In genomic region chr9:65375163-65375934, GRCm38 (mm10) we compare ENCODE assay signal across 14 mouse cellular contexts. TPM values are rescaled to one million over a fixed set of nuclear protein-coding genes. Genes with fewer than 3 reads are reported as not detected.
DNase-seq lines count a peak whose midpoint lies in the region; ATAC-seq lines count a peak whose summit lies in the region.
"Had no signal": no experiment of that assay in that cellular context is flagged by ENCODE, and none has a peak within 500 bp of the region (broad histone marks: within the 10 kb centered on the region; RNA-seq: fewer than 3 reads in every experiment).

No protein-coding gene starts in this region.

- 84% methylated on average over 9 of the region's 9 CpGs for WGBS in heart, embryonic 10.5 days
- WGBS in heart, embryonic 12.5 days = 82% methylated on average over 9 of the region's 9 CpGs
- 80% methylated on average over 9 of the region's 9 CpGs for WGBS in kidney, embryonic 15.5 days

- no peak overlapping the region for H3K4me2 ChIP-seq in heart, embryonic 12.5 days
- H3K4me2 ChIP-seq in kidney, embryonic 15.5 days = no peak overlapping the region
- H3K4me2 ChIP-seq: embryonic facial prominence, embryonic 15.5 days had no signal

- no peaks in the 10 kb centered on the region for H3K9me3 ChIP-seq in heart, embryonic 10.5 days
- H3K9me3 ChIP-seq in heart, embryonic 12.5 days (replicated peaks) = no peaks in the 10 kb centered on the region
- no peaks in the 10 kb centered on the region for H3K9me3 ChIP-seq in kidney, embryonic 15.5 days (replicated peaks)
- H3K9me3 ChIP-seq: embryonic facial prominence, embryonic 15.5 days had no signal

- H3K36me3 ChIP-seq in heart, embryonic 10.5 days = peaks cover 23% of the 10 kb centered on the region
- H3K36me3 ChIP-seq in heart, embryonic 12.5 days = peaks cover 19% of the 10 kb centered on the region
- H3K36me3 ChIP-seq in kidney, embryonic 15.5 days = 0 out of 2 replicates have a peak, but pooled peaks cover 6% of the 10 kb centered on the region

- H3K4me3 ChIP-seq in heart, embryonic 10.5 days = no peak overlapping the region
- no peak overlapping the region for H3K4me3 ChIP-seq in heart, embryonic 12.5 days
- H3K4me3 ChIP-seq in kidney, embryonic 15.5 days (replicated peaks) = no peak overlapping the region
- H3K4me3 ChIP-seq: embryonic facial prominence, embryonic 15.5 days had no signal

- H3K4me1 ChIP-seq in heart, embryonic 10.5 days = peaks cover 8% of the 10 kb centered on the region; the same call in 1 of the 2 replicates
- H3K4me1 ChIP-seq in heart, embryonic 12.5 days (replicated peaks) = peaks cover 6% of the 10 kb centered on the region; the same call in 1 of the 2 replicates
- H3K4me1 ChIP-seq in kidney, embryonic 15.5 days = no peaks in the 10 kb centered on the region
- H3K4me1 ChIP-seq: embryonic facial prominence, embryonic 15.5 days had no signal

- H3K27me3 ChIP-seq in heart, embryonic 10.5 days (ENCODE audit: insufficient read depth, poor library complexity, severe bottlenecking) = no peaks in the 10 kb centered on the region
- H3K27me3 ChIP-seq in heart, embryonic 12.5 days (replicated peaks) = no peaks in the 10 kb centered on the region
- H3K27me3 ChIP-seq in kidney, embryonic 15.5 days = no peaks in the 10 kb centered on the region
- H3K27me3 ChIP-seq: embryonic facial prominence, embryonic 15.5 days had no signal

- DNase-seq in heart, embryonic 10.5 days (ENCODE audit: low spot score) = no peak
- peak; percentile 83 for DNase-seq in right cerebral cortex, adult 18-20 months
- DNase-seq in right cerebral cortex, postnatal 4 days = no peak
- peak; percentile 54 to 70 for DNase-seq in layer of hippocampus, postnatal 36 days
- peak; percentile 69 for DNase-seq in telencephalon, adult 2 months (ENCODE audit: low read depth, low spot score)
- DNase-seq in gastrocnemius, postnatal 10 days = no peak
- DNase-seq: cerebellum, adult 8-10 months; heart, postnatal 36 days; thymus, adult 2 months had no signal

- ATAC-seq in heart, embryonic 12.5 days (ENCODE audit: insufficient number of reproducible peaks, low FRiP score) = no peak
- ATAC-seq in kidney, embryonic 15.5 days (replicated peaks; ENCODE audit: low FRiP score) = no peak
- ATAC-seq: CD4-positive, CD25-positive, alpha-beta regulatory T cell, adult 4 months had no signal

- peak overlapping the region; percentile 18; the same call in 1 of the 2 replicates for H3K27ac ChIP-seq in heart, embryonic 10.5 days
- no peak overlapping the region for H3K27ac ChIP-seq in heart, embryonic 12.5 days (ENCODE audit: poor library complexity, severe bottlenecking)
- no peak overlapping the region for H3K27ac ChIP-seq in kidney, embryonic 15.5 days
- H3K27ac ChIP-seq: embryonic facial prominence, embryonic 15.5 days had no signal

- no peak overlapping the region for H3K9ac ChIP-seq in heart, embryonic 12.5 days
- no peak overlapping the region for H3K9ac ChIP-seq in kidney, embryonic 15.5 days
- H3K9ac ChIP-seq: embryonic facial prominence, embryonic 15.5 days had no signal

RNA-seq across cellular contexts. Expression of gene Ubap1l, which starts 14.5 kb away (rescaled TPM):
- polyA plus RNA-seq in heart, embryonic 10.5 days (2016; fragmentation: Nextera tagmentation; extraction: Ambion mirVana) = 0.27 and 0.38 TPM in 2 replicates
- 0.11 TPM in 1 of 2 replicates, not detected in the other for polyA plus RNA-seq in heart, embryonic 12.5 days (2016; fragmentation: Nextera tagmentation; extraction: Ambion mirVana)
- 1 to 10 TPM; 3.5 to 4.9 TPM for total RNA-seq in layer of hippocampus, postnatal 36 days (2021)
- total RNA-seq in gastrocnemius, postnatal 10 days (2021) = 1 to 10 TPM in 1 of 2 experiments, under 1 TPM in 1; 0.52 to 1.1 TPM
- 0.14 and 0.31 TPM in 2 replicates for polyA plus RNA-seq in kidney, embryonic 15.5 days (2015; fragmentation: Nextera tagmentation; extraction: Ambion mirVana)
- polyA plus RNA-seq: CD4-positive, CD25-positive, alpha-beta regulatory T cell, adult 4 months; embryonic facial prominence, embryonic 15.5 days; liver, embryonic 16.5 days had no signal

RNA-seq across cellular contexts. Expression of gene Kbtbd13, which starts 16.1 kb away (rescaled TPM):
- 1.4 and 2.1 TPM in 2 replicates for polyA plus RNA-seq in heart, embryonic 10.5 days (2016; fragmentation: Nextera tagmentation; extraction: Ambion mirVana)
- polyA plus RNA-seq in heart, embryonic 12.5 days (2016; fragmentation: Nextera tagmentation; extraction: Ambion mirVana) = 2.0 and 2.8 TPM in 2 replicates
- total RNA-seq in layer of hippocampus, postnatal 36 days (2021) = under 1 TPM; 0.22 to 0.25 TPM
- 10 to 100 TPM in 1 of 2 experiments, 1 to 10 TPM in 1; 8.9 to 10.7 TPM for total RNA-seq in gastrocnemius, postnatal 10 days (2021)
- polyA plus RNA-seq in kidney, embryonic 15.5 days (2015; fragmentation: Nextera tagmentation; extraction: Ambion mirVana) = 2.2 TPM in 2 replicates
- polyA plus RNA-seq: CD4-positive, CD25-positive, alpha-beta regulatory T cell, adult 4 months had no signal

RNA-seq across cellular contexts. Expression of gene Rasl12, which starts 23.0 kb away (rescaled TPM):
- 1.9 and 3.9 TPM in 2 replicates for polyA plus RNA-seq in heart, embryonic 10.5 days (2016; fragmentation: Nextera tagmentation; extraction: Ambion mirVana)
- polyA plus RNA-seq in heart, embryonic 12.5 days (2016; fragmentation: Nextera tagmentation; extraction: Ambion mirVana) = 3.0 and 3.7 TPM in 2 replicates
- total RNA-seq in layer of hippocampus, postnatal 36 days (2021) = 1 to 10 TPM; 3.3 to 3.7 TPM
- 10 to 100 TPM in 1 of 2 experiments, 1 to 10 TPM in 1; 7.2 to 11.5 TPM for total RNA-seq in gastrocnemius, postnatal 10 days (2021)
- polyA plus RNA-seq in kidney, embryonic 15.5 days (2015; fragmentation: Nextera tagmentation; extraction: Ambion mirVana) = 13.4 and 16.1 TPM in 2 replicates
- polyA plus RNA-seq: CD4-positive, CD25-positive, alpha-beta regulatory T cell, adult 4 months had no signal

RNA-seq across cellular contexts. Expression of gene Pdcd7, which starts 29.4 kb away (rescaled TPM):
- 5.6 and 7.8 TPM in 2 replicates for polyA plus RNA-seq in heart, embryonic 10.5 days (2016; fragmentation: Nextera tagmentation; extraction: Ambion mirVana)
- 9.5 and 9.9 TPM in 2 replicates for polyA plus RNA-seq in heart, embryonic 12.5 days (2016; fragmentation: Nextera tagmentation; extraction: Ambion mirVana)
- 10 to 100 TPM; 29.1 to 30.9 TPM for total RNA-seq in layer of hippocampus, postnatal 36 days (2021)
- total RNA-seq in gastrocnemius, postnatal 10 days (2021) = 10 to 100 TPM; 11.2 to 13.9 TPM
- 9.2 and 9.8 TPM in 2 replicates for polyA plus RNA-seq in kidney, embryonic 15.5 days (2015; fragmentation: Nextera tagmentation; extraction: Ambion mirVana)

RNA-seq across cellular contexts. Expression of gene Slc51b, which starts 47.4 kb away (rescaled TPM):
- not detected in 2 replicates for polyA plus RNA-seq in heart, embryonic 10.5 days (2016; fragmentation: Nextera tagmentation; extraction: Ambion mirVana)
- not detected in 2 replicates for polyA plus RNA-seq in heart, embryonic 12.5 days (2016; fragmentation: Nextera tagmentation; extraction: Ambion mirVana)
- total RNA-seq in layer of hippocampus, postnatal 36 days (2021) = not detected
- total RNA-seq in gastrocnemius, postnatal 10 days (2021) = not detected
- polyA plus RNA-seq in kidney, embryonic 15.5 days (2015; fragmentation: Nextera tagmentation; extraction: Ambion mirVana) = 3.1 and 4.3 TPM in 2 replicates
- total RNA-seq: heart, postnatal 36 days had no signal
- polyA plus RNA-seq: CD4-positive, CD25-positive, alpha-beta regulatory T cell, adult 4 months; embryonic facial prominence, embryonic 15.5 days had no signal

Comparison
In these comparisons a context has a peak if more than half of its experiments do, and no peak if none do; other contexts are left out.
1. DNase-seq: peak in right cerebral cortex, adult 18-20 months (single experiment), layer of hippocampus, postnatal 36 days (2 of 2) and telencephalon, adult 2 months (single experiment); none in heart, embryonic 10.5 days (single experiment), right cerebral cortex, postnatal 4 days (single experiment) and gastrocnemius, postnatal 10 days (single experiment).